Mouse (Mus musculus) adrenal gland, adult 18-20 months (tissue): Measurements from ENCODE around the gene Lyar. TPM values are rescaled to one million over a fixed set of nuclear protein-coding genes. Genes with fewer than 3 reads are reported as not detected.

Source experiments
- DNase-seq, 2 experiments: peaks; one replicate each; pipeline ENCODE4 v3.0.0; 2021 to 2022; ENCODE audit warnings: low spot score in 2 of 2
- long read RNA-seq, 2 experiments: library from polyadenylated mRNA; stranded (forward); transcript quantifications; one replicate each; pipeline ENCODE4 v2.0.0; 2021
- total RNA-seq, 2 experiments: library from RNA; stranded (reverse); gene quantifications; 1 replicate in 1 of 2; 2 replicates in 1 of 2; pipeline ENCODE4 v1.2.3; 2021

Lyar gene
- total RNA-seq: 10 to 100 TPM; 17.6 to 23.4 TPM
- long read RNA-seq, experiment 1, transcript Lyar-201 (9 exons, 1,563 nt): major isoform, 15 of 19 reads
- long read RNA-seq, experiment 1, partial matches to known transcripts: 2 of 19 reads
- long read RNA-seq, experiment 1, other reads (novel, unspliced or antisense): 2 of 19 reads
- long read RNA-seq, experiment 2, transcript Lyar-201 (9 exons, 1,563 nt): major isoform, 30 of 37 reads
- long read RNA-seq, experiment 2, partial matches to known transcripts: 4 of 37 reads
- long read RNA-seq, experiment 2, other reads (novel, unspliced or antisense): 3 of 37 reads

DNA sequence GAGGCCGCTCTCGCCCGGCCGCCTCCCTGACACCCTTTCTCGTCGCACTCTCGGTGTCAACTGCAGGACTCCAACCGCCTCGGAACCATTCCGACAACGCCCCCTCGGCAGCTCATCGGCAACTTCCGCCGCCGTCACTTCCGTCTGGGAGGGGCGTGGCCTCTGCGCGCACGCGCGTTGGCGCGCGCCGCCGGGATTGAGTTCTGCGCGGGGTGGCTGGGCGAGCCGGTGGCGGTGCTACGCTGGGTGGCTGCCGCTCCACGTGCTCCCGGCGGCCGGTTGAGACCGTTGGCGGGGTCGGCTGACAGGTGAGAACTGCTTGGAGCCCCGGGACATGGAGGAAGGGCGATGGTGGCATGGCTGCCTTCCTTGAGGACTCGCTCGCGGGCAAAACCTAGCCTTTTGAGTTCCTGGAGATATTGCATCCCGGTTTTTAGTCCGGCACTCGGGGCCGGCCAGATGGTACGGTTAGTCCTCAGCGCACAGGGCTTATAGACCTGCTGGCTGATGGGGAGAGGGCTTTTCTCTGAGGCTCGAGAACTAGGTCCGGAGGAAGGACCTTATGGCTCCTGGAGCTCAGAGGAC, at the start of gene Lyar, which contains the start of gene Zbtb49:
Lyar (plus strand) TSS at position 143 of the 585 bp plus-strand sequence.
Zbtb49 (minus strand) TSS at position 130 of the 585 bp plus-strand sequence.
- peak; percentile 99 for DNase-seq

GRCm38 (mm10) chr5:38173766-38174165, 46.5 kb upstream of the Lyar start:
- no peak for DNase-seq

DNA sequence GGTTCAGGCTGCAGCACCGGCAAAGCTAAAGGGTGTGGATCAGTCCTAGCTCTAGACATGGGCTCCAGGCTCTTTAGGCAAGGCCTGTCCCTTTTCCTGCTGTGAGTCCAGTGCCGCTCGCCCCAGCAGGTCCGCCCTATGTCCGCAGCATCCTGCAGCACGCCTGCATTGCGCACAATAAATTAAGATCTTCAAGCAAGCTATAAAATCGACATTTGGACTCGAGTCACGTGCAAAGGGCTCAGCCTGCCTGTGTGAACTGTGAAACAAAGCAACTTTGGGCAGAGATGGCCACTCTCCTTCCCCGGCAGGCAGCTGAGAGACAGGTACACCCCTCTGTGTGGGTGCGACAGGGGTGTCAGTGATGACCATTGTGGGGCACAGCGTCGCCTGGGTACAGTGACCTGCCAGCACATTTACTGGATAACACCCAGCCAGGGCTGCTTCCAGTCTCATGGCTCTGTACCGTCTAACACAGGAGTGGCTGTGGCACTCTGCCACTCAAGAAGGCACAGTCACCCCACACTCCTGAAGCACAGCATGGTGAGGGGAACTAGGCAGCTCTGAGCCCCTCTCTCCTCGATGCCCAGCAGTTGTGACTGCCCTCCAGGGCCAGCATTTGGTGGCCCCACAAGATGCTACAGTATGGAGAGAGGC, 45.9 kb upstream of the Lyar start:
- DNase-seq: no peak

DNA sequence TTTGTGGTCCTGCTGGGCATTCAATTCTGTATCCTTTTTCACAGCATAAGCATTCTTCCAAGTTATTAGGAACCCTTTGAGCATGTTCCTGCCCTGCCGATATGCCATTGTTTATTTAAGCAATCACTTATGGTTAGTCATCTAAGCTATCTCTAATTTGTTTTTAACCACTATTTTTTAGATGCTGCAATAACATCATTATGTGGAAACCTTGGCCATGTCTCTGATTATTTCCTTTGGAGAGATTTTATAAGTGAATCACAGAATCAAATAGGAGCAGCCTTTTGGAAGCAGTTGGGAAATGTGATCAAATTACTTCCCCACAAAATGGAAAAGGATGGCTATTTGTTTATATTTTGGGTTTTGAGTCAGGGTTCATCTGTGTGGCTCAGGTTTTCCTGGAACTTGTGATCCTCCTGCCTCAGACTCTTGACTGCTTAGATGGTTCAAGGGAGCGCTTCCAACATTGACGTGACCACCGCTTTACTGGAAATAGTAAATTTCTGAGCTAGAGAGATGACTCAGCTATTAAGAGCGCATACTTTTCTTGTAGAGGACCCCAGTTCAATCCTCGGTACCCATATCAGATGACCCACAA, 35.5 kb upstream of the Lyar start:
- DNase-seq: no peak

DNA sequence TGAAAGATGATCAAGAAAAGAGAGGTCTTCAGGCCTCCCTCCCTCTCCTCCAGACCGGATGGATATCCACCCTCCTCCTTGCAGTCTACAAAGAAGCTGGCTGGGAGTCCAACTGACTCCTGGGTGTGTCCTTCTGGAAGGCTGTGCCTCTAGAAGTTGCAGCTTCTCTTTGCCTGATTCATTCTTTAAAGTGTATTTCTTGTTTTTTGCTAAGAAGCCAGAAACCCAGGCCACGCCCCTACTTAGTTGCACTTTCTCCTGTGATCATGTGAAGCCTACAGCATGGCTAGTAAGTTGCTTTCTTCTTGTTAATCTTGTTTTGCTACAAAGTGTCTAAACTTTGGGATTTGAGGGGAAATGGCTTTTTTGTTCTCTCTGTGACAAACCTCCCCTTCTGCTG, 33.3 kb upstream of the Lyar start:
- no peak for DNase-seq

GRCm38 (mm10) chr5:38190907-38191306, 29.4 kb upstream of the Lyar start:
- no peak for DNase-seq

GRCm38 (mm10) chr5:38194946-38195345, 25.3 kb upstream of the Lyar start:
- no peak for DNase-seq

DNA sequence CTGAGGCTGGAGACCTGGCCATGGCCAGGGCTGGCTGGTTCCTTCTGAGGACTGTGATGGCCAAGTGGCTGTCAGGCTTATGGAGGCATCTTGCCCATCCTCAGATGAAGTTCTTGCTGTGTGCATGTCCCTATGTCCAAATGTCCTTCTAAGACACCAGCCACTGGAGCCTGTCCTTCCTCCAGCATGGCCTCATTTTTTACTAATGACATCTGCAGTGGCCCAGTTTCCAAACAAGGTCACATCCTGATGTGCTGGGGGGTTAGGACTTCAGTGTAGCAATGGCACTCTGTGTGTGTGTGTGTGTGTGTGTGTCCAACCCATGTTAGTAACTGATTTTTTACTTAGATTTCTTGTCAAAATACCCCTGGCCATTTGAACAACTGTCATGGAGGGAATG, 24.3 kb upstream of the Lyar start:
- DNase-seq: no peak

DNA sequence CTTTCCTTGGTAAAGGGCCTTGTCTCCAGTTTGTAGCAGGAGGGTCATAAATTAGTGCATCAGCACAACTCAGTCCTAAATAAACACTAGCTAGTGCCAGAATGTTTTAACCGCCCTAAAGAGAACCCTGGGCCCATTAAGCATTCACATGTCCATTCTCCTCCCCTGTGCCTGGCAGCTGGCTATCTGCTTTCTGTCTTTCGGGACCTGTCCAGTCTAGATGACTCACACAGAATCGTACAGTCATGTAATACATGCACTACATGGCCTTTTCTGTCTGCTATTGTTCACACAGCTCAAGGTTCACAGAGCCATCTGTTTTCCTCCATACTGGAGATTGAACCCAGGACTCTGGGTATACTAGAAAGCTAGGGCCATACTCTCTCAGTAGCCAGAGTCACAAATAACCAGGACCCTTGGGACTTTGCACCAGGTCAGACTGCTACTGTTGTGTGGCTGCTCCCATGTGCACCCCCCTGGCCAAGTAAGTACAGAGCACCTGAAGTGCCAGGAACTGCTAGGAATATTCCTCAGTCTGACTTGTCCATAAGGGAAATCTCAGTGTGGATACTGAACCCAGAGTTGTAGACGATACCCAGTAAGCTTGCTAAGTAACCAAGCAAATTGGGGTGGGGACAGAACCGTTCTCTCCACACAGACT, 23.3 kb upstream of the Lyar start:
- no peak for DNase-seq

DNA sequence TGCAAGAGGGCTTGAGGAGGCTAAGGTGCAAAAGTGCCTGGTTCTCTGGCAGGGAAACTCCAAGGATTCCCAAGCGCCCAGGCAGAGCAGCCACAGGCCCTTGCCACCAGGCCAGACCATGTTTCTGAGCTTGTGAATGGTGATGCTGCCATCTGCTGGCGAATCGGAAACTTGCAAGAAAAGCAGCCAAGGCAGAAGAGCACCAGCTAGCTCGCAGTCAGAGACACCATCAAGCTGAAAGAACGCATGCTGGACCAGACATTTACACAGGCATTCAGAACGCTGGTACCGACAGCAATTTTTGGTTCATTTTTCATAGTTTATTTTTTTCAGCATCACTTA, 22.8 kb upstream of the Lyar start:
- peak; percentile 87 to 90 for DNase-seq

DNA sequence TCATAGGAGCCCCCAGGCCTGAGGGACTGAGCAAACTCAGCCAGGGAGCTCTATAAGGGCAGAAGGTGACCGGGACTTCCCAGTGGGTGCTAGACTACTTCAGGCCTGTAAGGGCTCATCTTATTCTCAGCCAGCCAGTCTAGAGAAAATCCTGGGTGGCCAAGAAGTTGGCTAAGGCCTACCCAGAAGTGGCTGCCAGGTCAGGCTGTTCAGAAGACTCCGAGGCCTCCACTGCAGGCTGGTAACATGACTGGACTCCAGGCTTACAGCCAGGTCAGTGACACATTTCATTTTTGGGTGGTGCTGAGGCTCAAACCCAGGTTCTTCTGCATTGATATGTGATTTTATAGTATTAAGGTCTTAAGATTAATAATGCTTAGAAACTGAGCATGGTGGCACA, 20.6 kb upstream of the Lyar start:
- no peak for DNase-seq

- DNase-seq: no peak
Measured at GRCm38 (mm10) chr5:38205303-38205726, 15.0 kb upstream of the Lyar start.

GRCm38 (mm10) chr5:38208985-38209384, 11.3 kb upstream of the Lyar start:
- no peak for DNase-seq

GRCm38 (mm10) chr5:38211691-38212090, 8.6 kb upstream of the Lyar start:
- no peak for DNase-seq

GRCm38 (mm10) chr5:38213009-38213408, 7.3 kb upstream of the Lyar start:
- no peak for DNase-seq

GRCm38 (mm10) chr5:38219771-38220307, 431 bp upstream of the Lyar start:
- DNase-seq: no peak

- DNase-seq: peak; percentile 45 to 64
Measured at GRCm38 (mm10) chr5:38235422-38235821, 15.2 kb downstream of the Lyar start.

DNA sequence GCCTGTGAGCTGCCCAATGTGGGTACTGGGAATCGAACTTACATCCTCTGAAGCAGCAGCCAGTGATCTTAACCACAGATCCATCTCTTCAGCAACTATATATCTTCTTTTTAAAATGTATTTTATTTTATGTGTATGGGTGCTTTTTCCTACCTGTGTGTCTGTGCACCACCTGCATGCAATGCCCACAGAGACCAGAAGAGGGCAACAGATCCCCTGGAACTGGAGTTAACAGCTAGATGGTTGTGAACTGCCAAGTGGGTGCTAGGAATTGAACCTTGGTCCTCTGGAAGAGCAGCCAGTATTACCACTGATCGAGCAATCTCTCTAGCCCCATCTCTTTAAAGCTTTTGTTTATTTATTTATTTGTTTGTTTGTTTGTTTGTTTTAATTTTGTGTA, 16.4 kb downstream of the Lyar start:
- no peak for DNase-seq

GRCm38 (mm10) chr5:38240727-38241472, 20.6 kb downstream of the Lyar start:
- peak in 1 of 2 experiments; percentile 4 for DNase-seq

DNA sequence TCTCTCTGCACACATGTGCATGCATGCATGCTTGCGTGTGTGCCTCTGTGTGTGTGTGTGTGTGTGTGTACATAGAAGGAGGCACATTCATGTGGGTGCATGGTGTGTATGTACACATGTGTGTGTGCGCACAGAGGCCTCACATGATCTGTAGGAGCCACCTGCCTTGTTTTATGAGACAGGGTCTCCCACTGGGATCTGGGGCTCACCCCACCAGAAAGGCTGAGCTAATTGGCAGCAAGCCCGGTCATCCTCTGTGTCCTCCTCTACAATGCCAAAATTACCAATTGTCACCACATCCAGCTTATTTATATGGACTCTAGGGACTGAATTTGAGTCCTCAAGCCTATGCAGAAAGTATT, 21.2 kb downstream of the Lyar start:
- DNase-seq: peak in 1 of 2 experiments; percentile 7

GRCm38 (mm10) chr5:38241966-38242365, 21.7 kb downstream of the Lyar start:
- DNase-seq: no peak
